Mouse (Mus musculus): ENCODE measurements around the gene Rufy3.

- TF ChIP-seq POLR2A (IDR thresholded peaks at IDR 0.05; ENCODE audit: insufficient read length, low read depth), result no peak
- TF ChIP-seq E2F4 (IDR thresholded peaks at IDR 0.05; ENCODE audit: insufficient read depth), result no peak
- no peak for TF ChIP-seq TCF3 (IDR thresholded peaks at IDR 0.05; ENCODE audit: insufficient read length, low read depth)
- no peak for TF ChIP-seq MAX (IDR thresholded peaks at IDR 0.05; ENCODE audit: low read depth)
- no peak for TF ChIP-seq MYOG (IDR thresholded peaks at IDR 0.05; ENCODE audit: control insufficient read depth in 1 of 3, insufficient read depth in 1 of 3, insufficient read length in 2 of 3, low read depth in 2 of 3)
- TF ChIP-seq POLR2AphosphoS2 (IDR thresholded peaks at IDR 0.05; ENCODE audit: insufficient read length, low read depth), result no peak
- TF ChIP-seq REST (IDR thresholded peaks at IDR 0.05; ENCODE audit: insufficient read depth, insufficient read length), result no peak
- no peak for TF ChIP-seq USF1 (IDR thresholded peaks at IDR 0.05; ENCODE audit: low read depth)
- no peak for TF ChIP-seq TCF12 (IDR thresholded peaks at IDR 0.05; ENCODE audit: insufficient read depth, poor library complexity, severe bottlenecking)
- TF ChIP-seq CEBPB (IDR thresholded peaks at IDR 0.05; ENCODE audit: insufficient read depth, poor library complexity, severe bottlenecking), result no peak
- no peak for TF ChIP-seq SRF (IDR thresholded peaks at IDR 0.05; ENCODE audit: control insufficient read depth, insufficient read length, low read depth)
- TF ChIP-seq MYOD1 (IDR thresholded peaks at IDR 0.05; ENCODE audit: control insufficient read depth in 1 of 3, insufficient read length in 2 of 3, low read depth in 2 of 3), result no peak
Measured at GRCm38 (mm10) chr5:88558991-88559390, 5.8 kb upstream of the Rufy3 start.

Measured in myocyte (in vitro differentiated cells).